Mouse (Mus musculus): ENCODE measurements around the gene Spata16.

DNA sequence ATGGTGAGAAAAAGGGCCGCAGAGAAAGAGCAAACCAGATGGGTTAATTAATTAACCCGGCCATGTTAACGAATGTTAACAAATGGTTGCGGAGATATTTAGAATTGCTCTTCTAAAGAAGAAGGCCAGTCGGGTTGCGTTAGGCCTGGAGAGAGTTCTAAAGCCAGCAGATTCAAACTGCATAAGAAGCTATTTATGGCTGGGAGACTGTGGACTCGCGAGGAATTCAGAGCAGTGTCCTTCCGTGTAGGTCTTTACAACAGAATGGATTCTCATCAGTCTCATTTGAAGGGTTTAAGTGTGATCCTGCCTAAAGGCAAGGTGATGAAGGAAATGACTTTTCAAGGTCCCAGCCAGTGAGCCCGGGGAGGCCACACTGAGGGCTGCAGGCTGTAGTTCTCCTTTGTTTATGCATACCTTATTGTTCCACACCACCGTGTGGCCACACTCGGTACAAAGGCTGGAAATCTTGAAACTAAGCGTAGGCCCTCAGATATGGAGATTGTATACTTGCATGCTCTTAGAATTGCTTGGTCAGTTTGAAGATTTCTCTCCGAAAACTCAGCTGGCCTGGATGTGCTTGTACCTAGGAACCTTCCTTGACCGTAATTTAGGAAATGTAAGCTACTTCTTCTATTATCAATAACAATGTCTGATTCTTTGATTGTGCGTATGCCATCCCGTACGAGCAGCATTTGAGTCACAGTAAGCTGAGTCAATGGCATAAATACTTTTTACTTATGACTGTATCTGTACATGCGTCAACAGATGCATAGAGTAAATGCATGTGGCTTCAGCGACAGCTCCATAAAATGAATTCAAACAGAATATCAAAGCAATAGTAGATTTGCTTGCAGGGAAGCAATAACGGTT, 197.0 kb downstream of the Spata16 start:
- TF ChIP-seq POLR2A (IDR thresholded peaks at IDR 0.05; ENCODE audit: low read depth, low read length) (no peak), MAX (IDR thresholded peaks at IDR 0.05; ENCODE audit: low read length) (no peak), CTCF (conservative IDR thresholded peaks at IDR 0.05 in 1 of 2, IDR thresholded peaks at IDR 0.05 in 1 of 2; ENCODE audit: low read depth in 2 of 2, low read length in 2 of 2) (peak in 1 of 2 experiments; percentile 55; a peak in 2 of 4 replicates), EP300 (IDR thresholded peaks at IDR 0.05; ENCODE audit: low read length) (no peak), MAFK (IDR thresholded peaks at IDR 0.05; ENCODE audit: insufficient replicate concordance, low read length) (no peak), MYC (IDR thresholded peaks at IDR 0.05; ENCODE audit: low read depth, low read length) (no peak), JUND (conservative IDR thresholded peaks at IDR 0.05; ENCODE audit: low read depth, low read length) (no peak), NRF1 (IDR thresholded peaks at IDR 0.05; ENCODE audit: low read depth, low read length) (no peak), USF1 (IDR thresholded peaks at IDR 0.05; ENCODE audit: low read depth, low read length) (no peak), RAD21 (IDR thresholded peaks at IDR 0.05; ENCODE audit: low read depth, low read length) (peak; percentile 66), E2F4 (IDR thresholded peaks at IDR 0.05; ENCODE audit: insufficient replicate concordance, low read depth, low read length) (no peak)

All from CH12.LX (cell line).